Mouse (Mus musculus): ENCODE results near the gene Khdrbs2. TPM values are rescaled to one million over a fixed set of nuclear protein-coding genes. Genes with fewer than 3 reads are reported as not detected.
"Not testable (repeated sequence)": the region's sequence is repeated elsewhere in the genome, so short reads cannot be mapped to it uniquely, and the experiment has no call there.

Khdrbs2 gene
- total RNA-seq, 2 experiments from 2014 or later = 12.1 to 13.4 TPM

- intact Hi-C loops (cut with DNase I) = no loop called here
- no peak for DNase-seq (ENCODE audit: low spot score in 2 of 2)
Observed at GRCm38 (mm10) chr1:32433118-32433517, 260.6 kb downstream of the Khdrbs2 start.

GRCm38 (mm10) chr1:32443927-32444326 is 271.4 kb downstream of the Khdrbs2 start:
- intact Hi-C loops (cut with DNase I) = no loop called here
- DNase-seq (ENCODE audit: low spot score in 2 of 2) = peak; percentile 28 to 70

- peak; percentile 60 to 89 for DNase-seq (ENCODE audit: low spot score in 2 of 2)
- intact Hi-C loops (cut with DNase I) = loop anchor here (5.0 kb wide), 1 partner anchor 39 kb away; no protein-coding TSS in a partner anchor
Observed at GRCm38 (mm10) chr1:32463103-32463516, 290.6 kb downstream of the Khdrbs2 start.

- no peak for DNase-seq (ENCODE audit: low spot score in 2 of 2)
- intact Hi-C loops (cut with DNase I) = no loop called here
Observed at GRCm38 (mm10) chr1:32471022-32471421, 298.5 kb downstream of the Khdrbs2 start.

GRCm38 (mm10) chr1:32471502-32472214 is 299.1 kb downstream of the Khdrbs2 start:
- no peak for DNase-seq (ENCODE audit: low spot score in 2 of 2)

GRCm38 (mm10) chr1:32487944-32488343 is 315.4 kb downstream of the Khdrbs2 start:
- DNase-seq (ENCODE audit: low spot score in 2 of 2) = no peak
- intact Hi-C loops (cut with DNase I) = no loop called here

More at GRCm38 (mm10) chr1:32471502-32472214, 299.1 kb downstream of the Khdrbs2 start:
- intact Hi-C loops (cut with DNase I) = no loop called here

GRCm38 (mm10) chr1:32503381-32503780 is 330.9 kb downstream of the Khdrbs2 start:
- peak in 1 of 2 experiments; percentile 90 for DNase-seq (ENCODE audit: low spot score in 2 of 2)

GRCm38 (mm10) chr1:32547194-32547593 is 374.7 kb downstream of the Khdrbs2 start, which contains the start of gene Gm5415:
Gene Gm5415 (minus strand): TSS chr1:32547294.
- DNase-seq (ENCODE audit: low spot score in 2 of 2); intact Hi-C loops (cut with DNase I): not testable (repeated sequence)

More at GRCm38 (mm10) chr1:32503381-32503780, 330.9 kb downstream of the Khdrbs2 start:
- intact Hi-C loops (cut with DNase I) = loop anchor here (5.0 to 10.0 kb wide), 4 partner anchors 41 to 329 kb away; partner anchors contain the start of gene Khdrbs2

- intact Hi-C loops (cut with DNase I) = no loop called here
- DNase-seq (ENCODE audit: low spot score in 2 of 2) = no peak
Observed at GRCm38 (mm10) chr1:32553459-32553858, 380.9 kb downstream of the Khdrbs2 start.

- peak; percentile 30 to 60 for DNase-seq (ENCODE audit: low spot score in 2 of 2)
- intact Hi-C loops (cut with DNase I) = loop anchor here (2.0 kb wide), 1 partner anchor 379 kb away; no protein-coding TSS in a partner anchor
Observed at GRCm38 (mm10) chr1:32553925-32554324, 381.4 kb downstream of the Khdrbs2 start.

GRCm38 (mm10) chr1:32568901-32569300 is 396.4 kb downstream of the Khdrbs2 start:
- intact Hi-C loops (cut with DNase I) = no loop called here
- DNase-seq (ENCODE audit: low spot score in 2 of 2) = no peak

- intact Hi-C loops (cut with DNase I) = no loop called here
- no peak for DNase-seq (ENCODE audit: low spot score in 2 of 2)
Observed at GRCm38 (mm10) chr1:32626060-32626459, 453.5 kb downstream of the Khdrbs2 start.

- intact Hi-C loops (cut with DNase I) = loop anchor here (5.0 to 10.0 kb wide), 2 partner anchors 130 to 458 kb away; partner anchors contain the start of gene Khdrbs2
- DNase-seq (ENCODE audit: low spot score in 2 of 2) = peak in 1 of 2 experiments; percentile 67
Observed at GRCm38 (mm10) chr1:32632415-32633354, 460.2 kb downstream of the Khdrbs2 start.

GRCm38 (mm10) chr1:32633404-32633803 is 460.9 kb downstream of the Khdrbs2 start:
- intact Hi-C loops (cut with DNase I) = loop anchor here (5.0 to 10.0 kb wide), 2 partner anchors 131 to 459 kb away; partner anchors contain the start of gene Khdrbs2

GRCm38 (mm10) chr1:32639118-32639517 is 466.6 kb downstream of the Khdrbs2 start:
- intact Hi-C loops (cut with DNase I) = loop anchor here (10.0 kb wide), 1 partner anchor 464 kb away; the partner anchor contains the start of gene Khdrbs2
- peak in 1 of 2 experiments; percentile 75 for DNase-seq (ENCODE audit: low spot score in 2 of 2)

More at GRCm38 (mm10) chr1:32633404-32633803, 460.9 kb downstream of the Khdrbs2 start:
- peak in 1 of 2 experiments; percentile 69 for DNase-seq (ENCODE audit: low spot score in 2 of 2)

- no peak for DNase-seq (ENCODE audit: low spot score in 2 of 2)
- intact Hi-C loops (cut with DNase I) = no loop called here
Observed at GRCm38 (mm10) chr1:32649647-32650209, 477.2 kb downstream of the Khdrbs2 start.

- no peak for DNase-seq (ENCODE audit: low spot score in 2 of 2)
- intact Hi-C loops (cut with DNase I) = no loop called here
Observed at GRCm38 (mm10) chr1:32693806-32694205, 521.3 kb downstream of the Khdrbs2 start.

- no peak for DNase-seq (ENCODE audit: low spot score in 2 of 2)
- intact Hi-C loops (cut with DNase I) = no loop called here
Observed at GRCm38 (mm10) chr1:32700132-32700531, 527.6 kb downstream of the Khdrbs2 start.

- DNase-seq (ENCODE audit: low spot score in 2 of 2) = no peak
- intact Hi-C loops (cut with DNase I) = no loop called here
Observed at GRCm38 (mm10) chr1:32701267-32701666, 528.8 kb downstream of the Khdrbs2 start.
